Comparison of ENCODE assay signal across 13 mouse cellular contexts in genomic region chr16:91932843-91933518, GRCm38 (mm10).
DNase-seq lines count a peak whose midpoint lies in the region; ATAC-seq and TF ChIP-seq lines count a peak whose summit lies in the region.
"Had no signal": no experiment of that assay in that cellular context is flagged by ENCODE, and none has a peak within 500 bp of the region (broad histone marks: within the 10 kb centered on the region; RNA-seq: fewer than 3 reads in every experiment).

No protein-coding gene starts in this region.

- no peak overlapping the region for H3K4me2 ChIP-seq in midbrain, embryonic 11.5 days
- no peak overlapping the region for H3K4me2 ChIP-seq in midbrain, embryonic 16.5 days (ENCODE audit: low read length)

- peaks cover 8% of the 10 kb centered on the region for H3K4me1 ChIP-seq in midbrain, embryonic 11.5 days (ENCODE audit: control insufficient read depth, insufficient read depth, low read length)
- H3K4me1 ChIP-seq in midbrain, embryonic 16.5 days (ENCODE audit: control insufficient read depth, insufficient read depth, low read length): peaks cover 12% of the 10 kb centered on the region
- peaks cover 6 to 9% of the 10 kb centered on the region in 2 experiments; a peak in 3 of 4 replicates for H3K4me1 ChIP-seq in MEL (ENCODE audit: control insufficient read depth in 1 of 2, insufficient read depth in 2 of 2, low read length in 2 of 2)

- no peak for TF ChIP-seq RAD21 in MEL (IDR thresholded peaks at IDR 0.05; ENCODE audit: low read depth, low read length)

- H3K9me3 ChIP-seq in midbrain, embryonic 11.5 days (ENCODE audit: control insufficient read depth, low read length): no peaks in the 10 kb centered on the region
- H3K9me3 ChIP-seq in midbrain, embryonic 16.5 days (replicated peaks; ENCODE audit: control insufficient read depth, low read length, poor library complexity, severe bottlenecking): no peaks in the 10 kb centered on the region
- H3K9me3 ChIP-seq in MEL (replicated peaks; ENCODE audit: insufficient read depth, low read length): no peaks in the 10 kb centered on the region

- H3K27me3 ChIP-seq in midbrain, embryonic 11.5 days (ENCODE audit: control insufficient read depth, insufficient read depth, low read length): no peaks in the 10 kb centered on the region
- no peaks in the 10 kb centered on the region for H3K27me3 ChIP-seq in midbrain, embryonic 16.5 days (ENCODE audit: control insufficient read depth, insufficient read depth, low read depth, low read length)
- no peaks in the 10 kb centered on the region for H3K27me3 ChIP-seq in MEL (ENCODE audit: control insufficient read depth in 1 of 2, insufficient read depth in 2 of 2, low read length in 2 of 2)
- H3K27me3 ChIP-seq: Patski had no signal

- ATAC-seq in midbrain, embryonic 11.5 days (ENCODE audit: low FRiP score): no peak
- ATAC-seq in midbrain, embryonic 16.5 days: no peak
- peak; percentile 15; the same call in 1 of the 2 replicates for ATAC-seq in monocyte, adult 5-6 weeks (replicated peaks; ENCODE audit: insufficient number of reproducible peaks, low FRiP score, low TSS enrichment, poor library complexity, severe bottlenecking)
- ATAC-seq: Patski had no signal

- WGBS in midbrain, embryonic 11.5 days: 56% methylated on average over 9 of the region's 10 CpGs
- 63% methylated on average over 9 of the region's 10 CpGs for WGBS in midbrain, embryonic 16.5 days

- TF ChIP-seq POLR2A in MEL (IDR thresholded peaks at IDR 0.05; ENCODE audit: control insufficient read depth in 1 of 2, insufficient read depth in 1 of 2, low read depth in 1 of 2, low read length in 2 of 2, poor library complexity in 1 of 2): peak in 1 of 2 experiments; percentile 93; a peak in 2 of 4 replicates

- peak; percentile 14 for DNase-seq in midbrain, embryonic 11.5 days (ENCODE audit: low spot score, missing footprints)
- DNase-seq in MEL (ENCODE audit: low read depth, low spot score) (peak; percentile 88), liver (peak; percentile 40)
- DNase-seq in cerebellum, postnatal 4 days (ENCODE audit: low spot score in 2 of 2): no peak
- DNase-seq in heart, postnatal 14 days: no peak
- DNase-seq in layer of hippocampus, adult 18-20 months (ENCODE audit: low spot score in 2 of 2): no peak
- DNase-seq: heart, postnatal 36 days; kidney, adult 2 months; lung, embryonic 14.5 days; retina, postnatal 1 day had no signal

- peaks cover 21% of the 10 kb centered on the region for H3K79me2 ChIP-seq in MEL (ENCODE audit: control insufficient read depth, insufficient read depth, low read length, poor library complexity)

- H3K9ac ChIP-seq in midbrain, embryonic 11.5 days (ENCODE audit: low read length): no peak overlapping the region
- H3K9ac ChIP-seq in midbrain, embryonic 16.5 days (ENCODE audit: low read depth, low read length): no peak overlapping the region
- H3K9ac ChIP-seq in MEL (ENCODE audit: control insufficient read depth, low read depth, low read length, poor library complexity, severe bottlenecking): peak overlapping the region; percentile 33
- H3K9ac ChIP-seq: lung, embryonic 14.5 days had no signal

- intact Hi-C loops in heart, postnatal 14 days (cut with DNase I): loop anchor here (5.0 to 10.0 kb wide), 2 partner anchors 369 to 532 kb away; partner anchors contain the start of gene Smim11

- peaks cover 5% of the 10 kb centered on the region for H3K36me3 ChIP-seq in midbrain, embryonic 11.5 days (ENCODE audit: control insufficient read depth, insufficient read depth, low read length)
- H3K36me3 ChIP-seq in midbrain, embryonic 16.5 days (ENCODE audit: control insufficient read depth, insufficient read depth, low read length): peaks cover 3% of the 10 kb centered on the region; the same call in 1 of the 2 replicates
- peaks cover 3 to 13% of the 10 kb centered on the region in 2 experiments for H3K36me3 ChIP-seq in MEL (ENCODE audit: control insufficient read depth in 1 of 2, insufficient read depth in 2 of 2, low read length in 2 of 2)

- TF ChIP-seq CTCF in MEL (IDR thresholded peaks at IDR 0.05 in 2 of 3, conservative IDR thresholded peaks at IDR 0.05 in 1 of 3; ENCODE audit: control insufficient read depth in 1 of 3, insufficient read depth in 1 of 3, low read depth in 2 of 3, low read length in 3 of 3, poor library complexity in 1 of 3, severe bottlenecking in 1 of 3): no peak

- no peak overlapping the region for H3K4me3 ChIP-seq in midbrain, embryonic 11.5 days (ENCODE audit: low read depth, low read length)
- no peak overlapping the region for H3K4me3 ChIP-seq in midbrain, embryonic 16.5 days (ENCODE audit: low read depth, low read length)
- H3K4me3 ChIP-seq in MEL (ENCODE audit: control insufficient read depth in 1 of 2, insufficient read depth in 1 of 2, low read depth in 2 of 2, low read length in 2 of 2): peak overlapping the region; percentile 5 to 37

- no peak overlapping the region for H3K27ac ChIP-seq in midbrain, embryonic 11.5 days (ENCODE audit: low read depth, low read length)
- no peak overlapping the region for H3K27ac ChIP-seq in midbrain, embryonic 16.5 days (ENCODE audit: low read length)
- peak overlapping the region; percentile 48 for H3K27ac ChIP-seq in MEL (ENCODE audit: control insufficient read depth, low read depth, low read length)

- TF ChIP-seq EP300 in MEL (IDR thresholded peaks at IDR 0.05; ENCODE audit: low read depth in 1 of 2, low read length in 2 of 2): no peak

TF ChIP-seq in MEL, 35 proteins besides CTCF, POLR2A, EP300 and RAD21:
- peak; percentile 56 for TF ChIP-seq HCFC1 (IDR thresholded peaks at IDR 0.05; ENCODE audit: low read depth, low read length)
- TF ChIP-seq TBP (IDR thresholded peaks at IDR 0.05; ENCODE audit: low read depth, low read length): peak; percentile 96
- TF ChIP-seq MAFK (IDR thresholded peaks at IDR 0.05; ENCODE audit: borderline replicate concordance, low read depth, low read length): no peak
- peak; percentile 54; the same call in 1 of the 2 replicates for TF ChIP-seq ZMIZ1 (IDR thresholded peaks at IDR 0.05; ENCODE audit: low read depth, low read length)
- peak; percentile 80 for TF ChIP-seq NELFE (IDR thresholded peaks at IDR 0.05; ENCODE audit: low read depth, low read length)
- peak; percentile 77; the same call in 1 of the 2 replicates for TF ChIP-seq POLR2AphosphoS2 (IDR thresholded peaks at IDR 0.05; ENCODE audit: low read length)
- no peak; the same call in 1 of the 2 replicates for TF ChIP-seq MAX (IDR thresholded peaks at IDR 0.05; ENCODE audit: low read length)
- TF ChIP-seq MYC (IDR thresholded peaks at IDR 0.05; ENCODE audit: low read depth, low read length): peak; percentile 46; the same call in 1 of the 2 replicates
- peak; percentile 65 for TF ChIP-seq SIN3A (IDR thresholded peaks at IDR 0.05; ENCODE audit: low read length)

Comparison
In these comparisons a context has a peak if more than half of its experiments do, and no peak if none do; other contexts are left out.
1. DNase-seq: peak in midbrain, embryonic 11.5 days (single experiment), MEL (single experiment) and liver (single experiment); none in cerebellum, postnatal 4 days (0 of 2), heart, postnatal 14 days (0 of 2) and layer of hippocampus, adult 18-20 months (0 of 2).
2. H3K4me3 ChIP-seq: peak in MEL (2 of 2); none in midbrain, embryonic 11.5 days (single experiment) and midbrain, embryonic 16.5 days (single experiment).